Mouse (Mus musculus) left cerebral cortex, postnatal 4 days (tissue): ENCODE results near the gene Pax3. TPM values are rescaled to one million over a fixed set of nuclear protein-coding genes. Genes with fewer than 3 reads are reported as not detected.

Experiments
- DNase-seq: peaks from one replicate; pipeline ENCODE4 v3.0.0-alpha.2; 2022
- intact Hi-C: fragments of 180-260 bp; cut with DNase I; formaldehyde crosslinking; loops from one replicate; pipeline ENCODE4 v1.15.1; 2025
- total RNA-seq, 2 experiments: library from RNA; stranded (reverse); gene quantifications; 2 replicates each; pipeline ENCODE4 v1.2.3; 2021

Pax3 gene
- total RNA-seq, 2 experiments from 2014 or later, result not detected

GRCm38 (mm10) chr1:78116046-78116445 is 80.9 kb downstream of the Pax3 start:
- intact Hi-C loops, result no loop called here
- DNase-seq, result no peak

- DNase-seq, result no peak
- intact Hi-C loops, result no loop called here
Measured at GRCm38 (mm10) chr1:78110311-78110710, 86.6 kb downstream of the Pax3 start.

- intact Hi-C loops, result no loop called here
- DNase-seq, result no peak
Measured at GRCm38 (mm10) chr1:78103511-78103910, 93.4 kb downstream of the Pax3 start.

GRCm38 (mm10) chr1:78093619-78094018 is 103.3 kb downstream of the Pax3 start:
- intact Hi-C loops, result no loop called here
- no peak for DNase-seq

- intact Hi-C loops, result no loop called here
- no peak for DNase-seq
Measured at GRCm38 (mm10) chr1:78088646-78089045, 108.3 kb downstream of the Pax3 start.

- intact Hi-C loops, result no loop called here
- no peak for DNase-seq
Measured at GRCm38 (mm10) chr1:78081761-78082160, 115.2 kb downstream of the Pax3 start.

- intact Hi-C loops, result no loop called here
- DNase-seq, result no peak
Measured at GRCm38 (mm10) chr1:78060850-78061249, 136.1 kb downstream of the Pax3 start.

- no peak for DNase-seq
- intact Hi-C loops, result no loop called here
Measured at GRCm38 (mm10) chr1:78057939-78058338, 139.0 kb downstream of the Pax3 start.

- DNase-seq, result no peak
- intact Hi-C loops, result no loop called here
Measured at GRCm38 (mm10) chr1:78053677-78054076, 143.3 kb downstream of the Pax3 start.

Other genes starting within 250 kb of the Pax3 start
- gene Sgpp2, start 113.2 kb upstream of the Pax3 start, total RNA-seq, result under 1 TPM; 0.38 to 0.64 TPM